Mouse (Mus musculus) lung, adult 2 months (tissue): ENCODE measurements around the gene Ppp2r5c. TPM values are rescaled to one million over a fixed set of nuclear protein-coding genes. Genes with fewer than 3 reads are reported as not detected.

Experiments used
- DNase-seq: peaks from one replicate; pipeline ENCODE4 v3.0.0; 2022
- H3K4me1 ChIP-seq: fragments of 200-500 bp; 2 replicates; pipeline ENCODE4 v1.6.1; 2011; ENCODE audit warnings: low read length; ENCODE audit not compliant: control insufficient read depth, insufficient read depth
- H3K4me3 ChIP-seq: fragments of 200-500 bp; replicated peaks from 2 replicates; pipeline ENCODE3; 2011; ENCODE audit warnings: low read depth, mild to moderate bottlenecking, control low read depth, low read length; ENCODE audit errors: extremely low read depth
- CTCF ChIP-seq: fragments of 200-500 bp; IDR thresholded peaks from 2 replicates; pipeline ENCODE4 v1.5.1; 2011; ENCODE audit warnings: mild to moderate bottlenecking, low read length, control low read depth; ENCODE audit not compliant: insufficient read depth
- POLR2A ChIP-seq: fragments of 200-500 bp; IDR thresholded peaks from 2 replicates; pipeline ENCODE4 v1.6.1; 2011; ENCODE audit warnings: low read depth, mild to moderate bottlenecking, control low read depth, low read length, borderline replicate concordance; ENCODE audit errors: extremely low read depth
- WGBS: fragments of 180-500 bp; shearing (Covaris S2); methylation state at CpG from one replicate; pipeline ENCODE4 v1.1.7; 2018; 5-methylcytosine and 5-hydroxymethylcytosine counted together
- polyA plus RNA-seq: library from polyadenylated mRNA; depleted of rRNA; stranded (reverse); fragments of >200 nt; gene quantifications from 2 replicates; pipeline ENCODE4 v1.2.3, GENCODE M21; 2012

The Ppp2r5c gene
- polyA plus RNA-seq, 1 experiment, result 45.1 TPM

GRCm38 (mm10) chr12:110591260-110591883, 144.5 kb downstream of the Ppp2r5c start:
- H3K4me3 ChIP-seq, result peak overlapping the region; percentile 88
- peak; percentile 97 for DNase-seq
- under 1% methylated on average over 56 of the region's 56 CpGs for WGBS
- peaks cover 6% of the 10 kb centered on the region; the same call in 1 of the 2 replicates for H3K4me1 ChIP-seq
- TF ChIP-seq CTCF, result no peak
- peak; percentile 81 for TF ChIP-seq POLR2A

- WGBS, result 9% methylated on average over 7 of the region's 7 CpGs
- no peak overlapping the region for H3K4me3 ChIP-seq
- TF ChIP-seq CTCF, result peak; percentile 68
- no peak for TF ChIP-seq POLR2A
- H3K4me1 ChIP-seq, result peaks cover 8% of the 10 kb centered on the region
- peak; percentile 65 for DNase-seq
Measured at GRCm38 (mm10) chr12:110598527-110598926, 151.6 kb downstream of the Ppp2r5c start.

GRCm38 (mm10) chr12:110599791-110600190, 152.9 kb downstream of the Ppp2r5c start:
- TF ChIP-seq CTCF (no peak), POLR2A (no peak)
- Histone ChIP-seq H3K4me1 (peaks cover 13% of the 10 kb centered on the region), H3K4me3 (no peak overlapping the region)
- no peak for DNase-seq
- 58% methylated on average over 4 of the region's 4 CpGs for WGBS

GRCm38 (mm10) chr12:110600225-110600991, 153.5 kb downstream of the Ppp2r5c start:
- Histone ChIP-seq H3K4me3 (no peak overlapping the region), H3K4me1 (peaks cover 13% of the 10 kb centered on the region)
- WGBS, result 53% methylated on average over 13 of the region's 13 CpGs
- DNase-seq, result no peak
- TF ChIP-seq POLR2A, result no peak

- WGBS, result under 1% methylated on average over 105 of the region's 105 CpGs
Measured at GRCm38 (mm10) chr12:110601241-110602218, 154.6 kb downstream of the Ppp2r5c start, which contains the start of gene Dync1h1. Dync1h1 (plus strand) TSS chr12:110601452.

GRCm38 (mm10) chr12:110606161-110606560, 159.2 kb downstream of the Ppp2r5c start:
- Histone ChIP-seq H3K4me1 (peaks cover 17% of the 10 kb centered on the region), H3K4me3 (no peak overlapping the region)
- whole genome bisulfite sequencing, result 61% methylated on average over 3 of the region's 3 CpGs
- DNase-seq, result no peak
- no peak for TF ChIP-seq CTCF

More at GRCm38 (mm10) chr12:110601241-110602218, 154.6 kb downstream of the Ppp2r5c start, which contains the start of gene Dync1h1:
- H3K4me1 ChIP-seq, result peaks cover 15% of the 10 kb centered on the region
- DNase-seq, result peak; percentile 92
- H3K4me3 ChIP-seq, result peak within 1 kb of the TSS; percentile 93
- no peak for TF ChIP-seq CTCF
- TF ChIP-seq POLR2A, result peak; percentile 93

GRCm38 (mm10) chr12:110606676-110607075, 159.8 kb downstream of the Ppp2r5c start:
- 70% methylated on average over 2 of the region's 2 CpGs for WGBS
- TF ChIP-seq CTCF, result no peak
- TF ChIP-seq POLR2A, result no peak
- no peak for DNase-seq
- H3K4me3 ChIP-seq, result no peak overlapping the region
- H3K4me1 ChIP-seq, result peaks cover 17% of the 10 kb centered on the region

GRCm38 (mm10) chr12:110608460-110609152, 161.7 kb downstream of the Ppp2r5c start:
- Histone ChIP-seq H3K4me1 (peaks cover 12% of the 10 kb centered on the region), H3K4me3 (no peak overlapping the region)
- TF ChIP-seq POLR2A (no peak), CTCF (peak; percentile 59)
- WGBS, result 30% methylated on average over 11 of the region's 11 CpGs
- peak; percentile 45 for DNase-seq

- WGBS, result 62% methylated on average over 9 of the region's 9 CpGs
- Histone ChIP-seq H3K4me3 (no peak overlapping the region), H3K4me1 (peaks cover 7% of the 10 kb centered on the region)
- no peak for DNase-seq
- TF ChIP-seq CTCF, result no peak
- no peak for TF ChIP-seq POLR2A
Measured at GRCm38 (mm10) chr12:110609153-110609497, 162.2 kb downstream of the Ppp2r5c start.
